20 mouse cellular contexts compared by ENCODE assay signal in the genomic region with DNA sequence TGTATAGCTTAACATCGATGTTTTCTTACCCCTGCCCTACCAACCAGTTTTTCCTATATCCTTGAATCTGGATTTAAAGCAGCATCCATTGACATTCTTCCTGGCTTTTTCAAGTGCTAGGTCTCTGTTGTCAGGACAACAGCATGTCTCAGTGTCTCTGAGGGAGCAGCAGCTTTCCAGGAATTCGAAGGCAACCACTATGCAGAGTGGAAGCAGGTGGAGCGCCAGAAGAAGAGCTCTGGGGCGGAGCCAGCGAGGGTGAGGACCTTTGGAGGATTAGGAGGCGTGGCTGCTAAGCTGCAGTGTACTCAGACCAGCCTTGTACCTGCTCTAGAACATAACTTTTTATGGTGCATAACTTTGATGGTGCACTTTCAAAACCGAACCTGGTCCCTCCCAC. TPM values are rescaled to one million over a fixed set of nuclear protein-coding genes. Genes with fewer than 3 reads are reported as not detected.
DNase-seq lines count a peak whose midpoint lies in the region; ATAC-seq and TF ChIP-seq lines count a peak whose summit lies in the region.
"Had no signal": no experiment of that assay in that cellular context is flagged by ENCODE, and none has a peak within 500 bp of the region (broad histone marks: within the 10 kb centered on the region; RNA-seq: fewer than 3 reads in every experiment).

No protein-coding gene starts in this region.

- H3K4me1 ChIP-seq in hindbrain, postnatal 0 days (ENCODE audit: insufficient read depth, low read length) = no peaks in the 10 kb centered on the region; the same call in 1 of the 2 replicates
- H3K4me1 ChIP-seq in hindbrain, embryonic 11.5 days (replicated peaks; ENCODE audit: control insufficient read depth, insufficient read depth, low read length) = no peaks in the 10 kb centered on the region
- H3K4me1 ChIP-seq: embryonic facial prominence, embryonic 12.5 days; forebrain, embryonic 10.5 days; liver, embryonic 12.5 days; midbrain, embryonic 12.5 days had no signal

- no peak overlapping the region for H3K4me3 ChIP-seq in hindbrain, postnatal 0 days (ENCODE audit: low read length)
- no peak overlapping the region for H3K4me3 ChIP-seq in hindbrain, embryonic 11.5 days (ENCODE audit: low read depth, low read length)
- H3K4me3 ChIP-seq: embryonic facial prominence, embryonic 12.5 days; forebrain, embryonic 10.5 days; gastrocnemius, adult 2 months; layer of hippocampus, adult 2 months; liver, embryonic 12.5 days; midbrain, embryonic 12.5 days had no signal

- H3K27me3 ChIP-seq in hindbrain, postnatal 0 days (ENCODE audit: insufficient read depth, low read length) = no peaks in the 10 kb centered on the region
- H3K27me3 ChIP-seq in hindbrain, embryonic 11.5 days (ENCODE audit: control insufficient read depth, insufficient read depth, low read length) = no peaks in the 10 kb centered on the region
- H3K27me3 ChIP-seq: embryonic facial prominence, embryonic 12.5 days; liver, embryonic 12.5 days; midbrain, embryonic 12.5 days had no signal

- no peak overlapping the region for H3K27ac ChIP-seq in hindbrain, postnatal 0 days
- H3K27ac ChIP-seq in hindbrain, embryonic 11.5 days (ENCODE audit: low read depth, low read length) = no peak overlapping the region
- H3K27ac ChIP-seq: embryonic facial prominence, embryonic 12.5 days; forebrain, embryonic 10.5 days; gastrocnemius, adult 2 months; layer of hippocampus, adult 2 months; liver, embryonic 12.5 days; midbrain, embryonic 12.5 days had no signal

- H3K9me3 ChIP-seq in hindbrain, postnatal 0 days (ENCODE audit: low read length) = no peaks in the 10 kb centered on the region
- no peaks in the 10 kb centered on the region for H3K9me3 ChIP-seq in hindbrain, embryonic 11.5 days (ENCODE audit: control insufficient read depth, low read length)
- H3K9me3 ChIP-seq: embryonic facial prominence, embryonic 12.5 days; forebrain, embryonic 10.5 days; liver, embryonic 12.5 days; midbrain, embryonic 12.5 days had no signal

- no peak overlapping the region for H3K4me2 ChIP-seq in hindbrain, postnatal 0 days (ENCODE audit: low read depth, low read length)
- H3K4me2 ChIP-seq in hindbrain, embryonic 11.5 days (replicated peaks; ENCODE audit: low read depth, low read length) = no peak overlapping the region
- H3K4me2 ChIP-seq: embryonic facial prominence, embryonic 12.5 days; liver, embryonic 12.5 days; midbrain, embryonic 12.5 days had no signal

- no peaks in the 10 kb centered on the region for H3K36me3 ChIP-seq in hindbrain, postnatal 0 days (ENCODE audit: insufficient read depth, low read length)
- H3K36me3 ChIP-seq in hindbrain, embryonic 11.5 days (ENCODE audit: control insufficient read depth, insufficient read depth, low read length) = no peaks in the 10 kb centered on the region
- H3K36me3 ChIP-seq: embryonic facial prominence, embryonic 12.5 days; forebrain, embryonic 10.5 days; liver, embryonic 12.5 days; midbrain, embryonic 12.5 days had no signal

- 38% methylated on average over 7 of the region's 7 CpGs for WGBS in hindbrain, postnatal 0 days
- 53% methylated on average over 7 of the region's 7 CpGs for WGBS in hindbrain, embryonic 11.5 days

- peak; percentile 13 for DNase-seq in hindbrain, postnatal 0 days (ENCODE audit: low spot score)
- no peak for DNase-seq in hindbrain, embryonic 11.5 days (ENCODE audit: low spot score)
- DNase-seq in right cerebral cortex, postnatal 10 days (ENCODE audit: low spot score in 2 of 2) = peak; percentile 44 to 47
- no peak for DNase-seq in right cerebral cortex, adult 2 months (ENCODE audit: low spot score in 2 of 2)
- peak; percentile 12 for DNase-seq in kidney, adult 9 months
- no peak for DNase-seq in gastrocnemius, postnatal 36 days
- no peak for DNase-seq in frontal cortex, postnatal 10 days (ENCODE audit: low spot score in 2 of 2)
- DNase-seq: cerebellum, adult 9-10 months; gastrocnemius, adult 2 months; lung, postnatal 10 days had no signal

- intact Hi-C loops in gastrocnemius, postnatal 36 days (cut with DNase I) = no loop called here

- H3K9ac ChIP-seq in hindbrain, postnatal 0 days (replicated peaks; ENCODE audit: low read length) = no peak overlapping the region
- H3K9ac ChIP-seq in hindbrain, embryonic 11.5 days (ENCODE audit: low read depth, low read length) = no peak overlapping the region
- H3K9ac ChIP-seq: embryonic facial prominence, embryonic 12.5 days; liver, embryonic 12.5 days; midbrain, embryonic 12.5 days had no signal

- TF ChIP-seq CTCF in hindbrain, postnatal 0 days (IDR thresholded peaks at IDR 0.05; ENCODE audit: low read depth) = no peak

- ATAC-seq in hindbrain, postnatal 0 days = peak; percentile 43; the same call in 1 of the 2 replicates
- no peak for ATAC-seq in hindbrain, embryonic 11.5 days (ENCODE audit: low FRiP score)
- ATAC-seq: liver, embryonic 12.5 days had no signal

RNA-seq across cellular contexts. Expression of a gene that starts 25.5 kb away (rescaled TPM):
- 5.4 and 6.2 TPM in 2 replicates for total RNA-seq in hindbrain, postnatal 0 days (2014; rRNA removed)
- polyA plus RNA-seq in hindbrain, postnatal 0 days (2015; fragmentation: Nextera tagmentation; extraction: Ambion mirVana) = 7.5 and 9.5 TPM in 2 replicates
- polyA plus RNA-seq in hindbrain, embryonic 11.5 days (2014; fragmentation: Nextera tagmentation; extraction: Ambion mirVana) = 9.1 and 10.5 TPM in 2 replicates
- total RNA-seq in gastrocnemius, postnatal 36 days (2021) = 1 to 10 TPM; 2.9 to 3.0 TPM

RNA-seq across cellular contexts. Expression of a gene that starts 36.6 kb away (rescaled TPM):
- not detected in 2 replicates for total RNA-seq in hindbrain, postnatal 0 days (2014; rRNA removed)
- polyA plus RNA-seq in hindbrain, postnatal 0 days (2015; fragmentation: Nextera tagmentation; extraction: Ambion mirVana) = not detected in 2 replicates
- not detected in 2 replicates for polyA plus RNA-seq in hindbrain, embryonic 11.5 days (2014; fragmentation: Nextera tagmentation; extraction: Ambion mirVana)
- total RNA-seq in gastrocnemius, postnatal 36 days (2021) = not detected
- total RNA-seq: gastrocnemius, adult 2 months; heart, adult 8-10 months; heart, postnatal 25 days; layer of hippocampus, adult 2 months had no signal
- polyA plus RNA-seq: embryonic facial prominence, embryonic 12.5 days; forebrain, embryonic 10.5 days; liver, embryonic 12.5 days; midbrain, embryonic 12.5 days; neural tube, embryonic 11.5 days; testis, adult 2 months; urinary bladder, adult 2 months had no signal

Comparison
In these comparisons a context has a peak if more than half of its experiments do, and no peak if none do; other contexts are left out.
1. DNase-seq: peak in hindbrain, postnatal 0 days (single experiment), right cerebral cortex, postnatal 10 days (2 of 2) and kidney, adult 9 months (single experiment); none in hindbrain, embryonic 11.5 days (single experiment), right cerebral cortex, adult 2 months (0 of 2), gastrocnemius, postnatal 36 days (0 of 2) and frontal cortex, postnatal 10 days (0 of 2).